Mouse (Mus musculus): ENCODE measurements around the gene Snrnp35. TPM values are rescaled to one million over a fixed set of nuclear protein-coding genes. Genes with fewer than 3 reads are reported as not detected.

Snrnp35 gene
- polyA plus RNA-seq (2012; fragmentation: generic; extraction: Trizol): 18.9 TPM

DNA sequence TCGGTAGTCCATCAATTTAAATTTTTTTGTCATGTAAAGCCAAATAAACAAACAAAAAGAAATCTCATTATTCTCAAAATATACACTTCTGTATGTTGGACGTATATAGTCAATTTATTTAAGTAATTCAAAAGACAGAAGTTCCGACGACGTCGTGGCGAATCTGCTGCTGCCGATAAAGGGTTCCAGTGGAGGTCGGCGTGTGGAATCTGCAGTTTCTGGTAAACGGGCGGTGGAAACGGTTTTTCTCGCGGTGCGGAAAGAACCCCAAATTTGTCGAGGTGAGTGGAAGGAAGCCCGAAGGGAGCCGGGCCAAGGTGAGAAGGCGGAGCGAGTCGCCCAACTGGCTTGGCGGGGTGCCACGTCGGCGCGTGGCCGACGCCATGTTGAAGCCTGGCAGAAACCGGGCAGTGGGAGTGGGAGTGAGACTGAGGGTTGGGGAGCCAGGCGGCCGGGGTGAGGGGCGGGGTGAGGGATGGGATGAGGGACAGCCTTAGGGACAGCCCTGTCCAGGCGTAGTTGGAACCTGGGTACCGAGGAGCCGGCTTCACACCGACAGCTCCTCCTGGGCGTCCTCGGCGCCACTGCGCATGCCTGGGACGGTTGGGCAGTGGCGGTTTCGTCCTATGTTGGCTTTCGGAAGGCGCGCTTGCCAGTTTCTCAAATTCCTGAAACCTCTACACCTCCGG, at the start of gene Snrnp35:
Snrnp35 (plus strand) TSS at position 169 of the 689 bp plus-strand sequence.
- Histone ChIP-seq H3K79me2 (ENCODE audit: control insufficient read depth, insufficient read depth) (peaks cover 6% of the 10 kb centered on the region), H3K36me3 (ENCODE audit: control insufficient read depth, insufficient read depth) (no peaks in the 10 kb centered on the region), H3K4me2 (ENCODE audit: low read depth) (peak within 1 kb of the TSS; percentile 82), H3K27me3 (ENCODE audit: control insufficient read depth, insufficient read depth, insufficient read length) (no peaks in the 10 kb centered on the region), H3ac (ENCODE audit: control insufficient read depth, insufficient read length) (peak within 1 kb of the TSS; percentile 31), H3K4me3 (peak within 1 kb of the TSS; percentile 93)
- TF ChIP-seq E2F4 (IDR thresholded peaks at IDR 0.05; ENCODE audit: insufficient read depth): no peak
- TF ChIP-seq POLR2A (IDR thresholded peaks at IDR 0.05; ENCODE audit: insufficient read length, low read depth): peak; percentile 90
- peak; percentile 13 for TF ChIP-seq USF1 (IDR thresholded peaks at IDR 0.05; ENCODE audit: low read depth)
- TF ChIP-seq MAX (IDR thresholded peaks at IDR 0.05; ENCODE audit: low read depth): no peak
- TF ChIP-seq SRF (IDR thresholded peaks at IDR 0.05; ENCODE audit: control insufficient read depth, insufficient read length, low read depth): no peak
- TF ChIP-seq MYOG (IDR thresholded peaks at IDR 0.05; ENCODE audit: control insufficient read depth in 1 of 3, insufficient read depth in 1 of 3, insufficient read length in 2 of 3, low read depth in 2 of 3): no peak
- no peak for TF ChIP-seq TCF12 (IDR thresholded peaks at IDR 0.05; ENCODE audit: insufficient read depth, poor library complexity, severe bottlenecking)
- TF ChIP-seq TCF3 (IDR thresholded peaks at IDR 0.05; ENCODE audit: insufficient read length, low read depth): no peak
- peak; percentile 87 for TF ChIP-seq POLR2AphosphoS2 (IDR thresholded peaks at IDR 0.05; ENCODE audit: insufficient read length, low read depth)
- no peak for TF ChIP-seq CEBPB (IDR thresholded peaks at IDR 0.05; ENCODE audit: insufficient read depth, poor library complexity, severe bottlenecking)
- TF ChIP-seq MYOD1 (IDR thresholded peaks at IDR 0.05; ENCODE audit: control insufficient read depth in 1 of 3, insufficient read length in 2 of 3, low read depth in 2 of 3): no peak
- TF ChIP-seq REST (IDR thresholded peaks at IDR 0.05; ENCODE audit: insufficient read depth, insufficient read length): no peak

- H3K36me3 ChIP-seq (ENCODE audit: control insufficient read depth, insufficient read depth): no peaks in the 10 kb centered on the region
- H3K4me2 ChIP-seq (ENCODE audit: low read depth): no peak overlapping the region
- TF ChIP-seq MYOD1 (IDR thresholded peaks at IDR 0.05; ENCODE audit: control insufficient read depth in 1 of 3, insufficient read length in 2 of 3, low read depth in 2 of 3): no peak
- no peak for TF ChIP-seq USF1 (IDR thresholded peaks at IDR 0.05; ENCODE audit: low read depth)
- TF ChIP-seq POLR2AphosphoS2 (IDR thresholded peaks at IDR 0.05; ENCODE audit: insufficient read length, low read depth): no peak
- TF ChIP-seq MAX (IDR thresholded peaks at IDR 0.05; ENCODE audit: low read depth): no peak
- no peak for TF ChIP-seq POLR2A (IDR thresholded peaks at IDR 0.05; ENCODE audit: insufficient read length, low read depth)
- peaks cover 27% of the 10 kb centered on the region for H3K79me2 ChIP-seq (ENCODE audit: control insufficient read depth, insufficient read depth)
- H3K27me3 ChIP-seq (ENCODE audit: control insufficient read depth, insufficient read depth, insufficient read length): no peaks in the 10 kb centered on the region
- H3ac ChIP-seq (ENCODE audit: control insufficient read depth, insufficient read length): no peak overlapping the region
- H3K4me3 ChIP-seq: peak overlapping the region; percentile 75
These were observed 44.7 kb upstream of the Snrnp35 start for GRCm38 (mm10) chr5:124438229-124438628.

DNA sequence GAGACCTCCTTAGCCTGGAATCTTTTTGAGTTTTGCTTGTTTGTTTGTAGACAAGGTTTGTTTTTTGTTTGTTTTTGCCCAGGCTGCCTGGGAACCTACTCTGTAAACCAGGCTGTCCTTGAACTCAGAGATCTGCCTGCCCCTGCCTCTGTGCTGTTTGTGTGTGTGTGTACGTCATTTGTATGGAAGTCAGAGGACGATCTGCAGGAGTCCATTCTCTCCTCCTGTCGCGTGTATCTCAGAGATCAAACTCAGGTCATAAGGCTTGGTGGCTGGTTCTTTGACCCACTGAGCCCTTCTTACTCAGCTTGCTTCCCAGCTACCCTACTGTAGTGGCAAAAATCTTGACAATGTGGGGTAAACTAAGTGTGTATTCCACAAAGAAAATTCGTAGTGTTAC, 44.2 kb upstream of the Snrnp35 start:
- H3K4me3 ChIP-seq: peak overlapping the region; percentile 75
- H3K36me3 ChIP-seq (ENCODE audit: control insufficient read depth, insufficient read depth): no peaks in the 10 kb centered on the region
- TF ChIP-seq REST (IDR thresholded peaks at IDR 0.05; ENCODE audit: insufficient read depth, insufficient read length) (no peak), MYOG (IDR thresholded peaks at IDR 0.05; ENCODE audit: control insufficient read depth in 1 of 3, insufficient read depth in 1 of 3, insufficient read length in 2 of 3, low read depth in 2 of 3) (no peak), POLR2AphosphoS2 (IDR thresholded peaks at IDR 0.05; ENCODE audit: insufficient read length, low read depth) (peak; percentile 10), CEBPB (IDR thresholded peaks at IDR 0.05; ENCODE audit: insufficient read depth, poor library complexity, severe bottlenecking) (no peak), POLR2A (IDR thresholded peaks at IDR 0.05; ENCODE audit: insufficient read length, low read depth) (no peak), TCF3 (IDR thresholded peaks at IDR 0.05; ENCODE audit: insufficient read length, low read depth) (no peak), MYOD1 (IDR thresholded peaks at IDR 0.05; ENCODE audit: control insufficient read depth in 1 of 3, insufficient read length in 2 of 3, low read depth in 2 of 3) (no peak), MAX (IDR thresholded peaks at IDR 0.05; ENCODE audit: low read depth) (no peak)
- no peak overlapping the region for H3ac ChIP-seq (ENCODE audit: control insufficient read depth, insufficient read length)
- peak overlapping the region; percentile 94 for H3K4me2 ChIP-seq (ENCODE audit: low read depth)
- peaks cover 32% of the 10 kb centered on the region for H3K79me2 ChIP-seq (ENCODE audit: control insufficient read depth, insufficient read depth)
- H3K27me3 ChIP-seq (ENCODE audit: control insufficient read depth, insufficient read depth, insufficient read length): no peaks in the 10 kb centered on the region

GRCm38 (mm10) chr5:124439447-124440093, 43.4 kb upstream of the Snrnp35 start, which contains the start of gene Kmt5a:
TSS of gene Kmt5a (plus strand) at chr5:124439930.
- no peaks in the 10 kb centered on the region for H3K36me3 ChIP-seq (ENCODE audit: control insufficient read depth, insufficient read depth)
- peak within 1 kb of the TSS; percentile 94 for H3K4me2 ChIP-seq (ENCODE audit: low read depth)
- peak within 1 kb of the TSS; percentile 16 for H3ac ChIP-seq (ENCODE audit: control insufficient read depth, insufficient read length)
- TF ChIP-seq CEBPB (IDR thresholded peaks at IDR 0.05; ENCODE audit: insufficient read depth, poor library complexity, severe bottlenecking) (no peak), TCF3 (IDR thresholded peaks at IDR 0.05; ENCODE audit: insufficient read length, low read depth) (no peak), E2F4 (IDR thresholded peaks at IDR 0.05; ENCODE audit: insufficient read depth) (peak; percentile 68), MYOD1 (IDR thresholded peaks at IDR 0.05; ENCODE audit: control insufficient read depth in 1 of 3, insufficient read length in 2 of 3, low read depth in 2 of 3) (peak in 2 of 3 experiments; percentile 27 to 61), POLR2A (IDR thresholded peaks at IDR 0.05; ENCODE audit: insufficient read length, low read depth) (peak; percentile 74), POLR2AphosphoS2 (IDR thresholded peaks at IDR 0.05; ENCODE audit: insufficient read length, low read depth) (peak; percentile 87), MYOG (IDR thresholded peaks at IDR 0.05; ENCODE audit: control insufficient read depth in 1 of 3, insufficient read depth in 1 of 3, insufficient read length in 2 of 3, low read depth in 2 of 3) (peak in 1 of 3 experiments; percentile 20)
- peak within 1 kb of the TSS; percentile 75 for H3K4me3 ChIP-seq
- H3K27me3 ChIP-seq (ENCODE audit: control insufficient read depth, insufficient read depth, insufficient read length): no peaks in the 10 kb centered on the region
- H3K79me2 ChIP-seq (ENCODE audit: control insufficient read depth, insufficient read depth): peaks cover 40% of the 10 kb centered on the region
